Mouse (Mus musculus): Measurements from ENCODE around the gene Mpdz.

Mpdz gene

GRCm38 (mm10) chr4:81442078-81442981, at the start of gene Mpdz:
Gene Mpdz, minus strand, starts transcription at chr4:81442815.
- in situ Hi-C loops (cut with MboI, MseI) = no loop called here

GRCm38 (mm10) chr4:81490556-81490955, 47.9 kb upstream of the Mpdz start:
- in situ Hi-C loops (cut with MboI, MseI) = no loop called here

- in situ Hi-C loops (cut with MboI, MseI) = no loop called here
These were observed 42.0 kb upstream of the Mpdz start for GRCm38 (mm10) chr4:81484603-81485002.

- in situ Hi-C loops (cut with MboI, MseI) = no loop called here
These were observed 41.4 kb upstream of the Mpdz start for GRCm38 (mm10) chr4:81483887-81484602.

GRCm38 (mm10) chr4:81483159-81483558, 40.5 kb upstream of the Mpdz start:
- in situ Hi-C loops (cut with MboI, MseI) = no loop called here

- in situ Hi-C loops (cut with MboI, MseI) = no loop called here
These were observed 24.2 kb upstream of the Mpdz start for GRCm38 (mm10) chr4:81466821-81467220.

GRCm38 (mm10) chr4:81465172-81465571, 22.6 kb upstream of the Mpdz start:
- in situ Hi-C loops (cut with MboI, MseI) = no loop called here

GRCm38 (mm10) chr4:81462253-81462652, 19.6 kb upstream of the Mpdz start:
- in situ Hi-C loops (cut with MboI, MseI) = no loop called here

GRCm38 (mm10) chr4:81458921-81459320, 16.3 kb upstream of the Mpdz start:
- in situ Hi-C loops (cut with MboI, MseI) = no loop called here

- in situ Hi-C loops (cut with MboI, MseI) = no loop called here
These were observed 11.2 kb upstream of the Mpdz start for GRCm38 (mm10) chr4:81453806-81454205.

GRCm38 (mm10) chr4:81452183-81452582, 9.6 kb upstream of the Mpdz start:
- in situ Hi-C loops (cut with MboI, MseI) = no loop called here

GRCm38 (mm10) chr4:81449413-81449812, 6.8 kb upstream of the Mpdz start:
- in situ Hi-C loops (cut with MboI, MseI) = no loop called here

GRCm38 (mm10) chr4:81443566-81443965, 951 bp upstream of the Mpdz start:
- in situ Hi-C loops (cut with MboI, MseI) = no loop called here

GRCm38 (mm10) chr4:81433961-81434360, 8.7 kb downstream of the Mpdz start:
- in situ Hi-C loops (cut with MboI, MseI) = no loop called here

GRCm38 (mm10) chr4:81430826-81431225, 11.8 kb downstream of the Mpdz start:
- in situ Hi-C loops (cut with MboI, MseI) = no loop called here

- in situ Hi-C loops (cut with MboI, MseI) = no loop called here
These were observed 12.5 kb downstream of the Mpdz start for GRCm38 (mm10) chr4:81430105-81430504.

- in situ Hi-C loops (cut with MboI, MseI) = no loop called here
These were observed 12.9 kb downstream of the Mpdz start for GRCm38 (mm10) chr4:81429670-81430069.

GRCm38 (mm10) chr4:81423556-81423955, 19.1 kb downstream of the Mpdz start:
- in situ Hi-C loops (cut with MboI, MseI) = no loop called here

GRCm38 (mm10) chr4:81421621-81422020, 21.0 kb downstream of the Mpdz start:
- in situ Hi-C loops (cut with MboI, MseI) = no loop called here

- in situ Hi-C loops (cut with MboI, MseI) = no loop called here
These were observed 27.1 kb downstream of the Mpdz start for GRCm38 (mm10) chr4:81415324-81416026.

GRCm38 (mm10) chr4:81414684-81415323, 27.8 kb downstream of the Mpdz start:
- in situ Hi-C loops (cut with MboI, MseI) = no loop called here

- in situ Hi-C loops (cut with MboI, MseI) = no loop called here
These were observed 45.7 kb downstream of the Mpdz start for GRCm38 (mm10) chr4:81396883-81397282.

Data from T-helper 1 cell (primary cell).